ENCODE assay signal across 9 mouse cellular contexts in genomic region chr4:108406861-108407401, GRCm38 (mm10). TPM values are rescaled to one million over a fixed set of nuclear protein-coding genes. Genes with fewer than 3 reads are reported as not detected.
DNase-seq lines count a peak whose midpoint lies in the region; ATAC-seq lines count a peak whose summit lies in the region.
"Had no signal": no experiment of that assay in that cellular context is flagged by ENCODE, and none has a peak within 500 bp of the region (broad histone marks: within the 10 kb centered on the region; RNA-seq: fewer than 3 reads in every experiment).

Gene Gpx7, minus strand, starts transcription at chr4:108406961.

- 0 out of 2 replicates have a peak, but pooled peaks cover 3% of the 10 kb centered on the region for H3K9me3 ChIP-seq in kidney, embryonic 16.5 days (ENCODE audit: low read length)
- H3K9me3 ChIP-seq in limb, embryonic 15.5 days, result no peaks in the 10 kb centered on the region
- H3K9me3 ChIP-seq in neural tube, embryonic 13.5 days, result no peaks in the 10 kb centered on the region

- WGBS in kidney, embryonic 16.5 days, result 10% methylated on average over 15 of the region's 15 CpGs
- WGBS in limb, embryonic 15.5 days, result 9% methylated on average over 15 of the region's 15 CpGs
- WGBS in neural tube, embryonic 13.5 days, result 8% methylated on average over 15 of the region's 15 CpGs

- ATAC-seq in kidney, embryonic 16.5 days (ENCODE audit: low FRiP score, low TSS enrichment), result peak; percentile 49; the same call in 1 of the 2 replicates
- ATAC-seq in limb, embryonic 15.5 days (ENCODE audit: insufficient number of reproducible peaks, low FRiP score, low TSS enrichment, low read depth), result no peak
- ATAC-seq in neural tube, embryonic 13.5 days (ENCODE audit: low read depth), result peak; percentile 21; the same call in 1 of the 2 replicates

- H3K4me3 ChIP-seq in kidney, embryonic 16.5 days (ENCODE audit: low read length), result peak within 1 kb of the TSS; percentile 53
- peak within 1 kb of the TSS; percentile 55 for H3K4me3 ChIP-seq in limb, embryonic 15.5 days
- H3K4me3 ChIP-seq in neural tube, embryonic 13.5 days, result peak within 1 kb of the TSS; percentile 51

- peak within 1 kb of the TSS; percentile 66 for H3K27ac ChIP-seq in kidney, embryonic 16.5 days (ENCODE audit: low read length)
- H3K27ac ChIP-seq in limb, embryonic 15.5 days, result peak within 1 kb of the TSS; percentile 92
- peak within 1 kb of the TSS; percentile 64 for H3K27ac ChIP-seq in neural tube, embryonic 13.5 days (replicated peaks)
- H3K27ac ChIP-seq: macrophage had no signal

- H3K9ac ChIP-seq in kidney, embryonic 16.5 days (replicated peaks; ENCODE audit: low read length), result peak within 1 kb of the TSS; percentile 83
- peak within 1 kb of the TSS; percentile 69 for H3K9ac ChIP-seq in limb, embryonic 15.5 days
- peak within 1 kb of the TSS; percentile 80 for H3K9ac ChIP-seq in neural tube, embryonic 13.5 days

- H3K4me1 ChIP-seq in kidney, embryonic 16.5 days (ENCODE audit: insufficient read depth, low read length), result peaks cover 15% of the 10 kb centered on the region; the same call in 1 of the 2 replicates
- H3K4me1 ChIP-seq in limb, embryonic 15.5 days, result peaks cover 23% of the 10 kb centered on the region
- peaks cover 24% of the 10 kb centered on the region for H3K4me1 ChIP-seq in neural tube, embryonic 13.5 days (replicated peaks)

- H3K27me3 ChIP-seq in kidney, embryonic 16.5 days (ENCODE audit: insufficient read depth, low read length), result no peaks in the 10 kb centered on the region
- no peaks in the 10 kb centered on the region for H3K27me3 ChIP-seq in limb, embryonic 15.5 days
- no peaks in the 10 kb centered on the region for H3K27me3 ChIP-seq in neural tube, embryonic 13.5 days

- DNase-seq in kidney, postnatal 14 days, result no peak
- peak; percentile 48 for DNase-seq in embryo, embryonic 10 days (ENCODE audit: low spot score)
- DNase-seq in heart, adult 8-10 months (ENCODE audit: low spot score), result peak; percentile 14
- no peak for DNase-seq in right cerebral cortex, postnatal 14 days
- DNase-seq in spleen, postnatal 14 days (ENCODE audit: low spot score in 2 of 2), result no peak

- no peaks in the 10 kb centered on the region for H3K36me3 ChIP-seq in kidney, embryonic 16.5 days (ENCODE audit: insufficient read depth, low read length)
- peaks cover 10% of the 10 kb centered on the region; the same call in 1 of the 2 replicates for H3K36me3 ChIP-seq in limb, embryonic 15.5 days
- H3K36me3 ChIP-seq in neural tube, embryonic 13.5 days, result peaks cover 7% of the 10 kb centered on the region; the same call in 1 of the 2 replicates

- H3K4me2 ChIP-seq in kidney, embryonic 16.5 days (replicated peaks; ENCODE audit: low read depth, low read length), result peak within 1 kb of the TSS; percentile 71
- H3K4me2 ChIP-seq in limb, embryonic 15.5 days, result peak within 1 kb of the TSS; percentile 77
- H3K4me2 ChIP-seq in neural tube, embryonic 13.5 days, result peak within 1 kb of the TSS; percentile 84

RNA-seq across cellular contexts. Expression of gene Gpx7, which starts in this region (rescaled TPM):
- 65.2 and 65.4 TPM in 2 replicates for polyA plus RNA-seq in kidney, embryonic 16.5 days (2015; fragmentation: Nextera tagmentation; extraction: Ambion mirVana)
- 1 to 10 TPM; 4.4 to 9.5 (median 6.3) TPM for total RNA-seq in heart, adult 8-10 months (2022)
- 125 and 133 TPM in 2 replicates for polyA plus RNA-seq in limb, embryonic 15.5 days (2015; fragmentation: Nextera tagmentation; extraction: Ambion mirVana)
- 36.5 and 40.7 TPM in 2 replicates for polyA plus RNA-seq in neural tube, embryonic 13.5 days (2015; fragmentation: Nextera tagmentation; extraction: Ambion mirVana)

Comparison
In these comparisons a context has a peak if more than half of its experiments do, and no peak if none do; other contexts are left out.
1. DNase-seq: peak in embryo, embryonic 10 days (single experiment) and heart, adult 8-10 months (single experiment); none in kidney, postnatal 14 days (single experiment), right cerebral cortex, postnatal 14 days (single experiment) and spleen, postnatal 14 days (0 of 2).
2. Peak in every context shown above with its lines, with median percentiles within 50 percentile points of each other: H3K27ac ChIP-seq, H3K4me2 ChIP-seq, H3K4me3 ChIP-seq and H3K9ac ChIP-seq.